Mouse (Mus musculus) embryonic fibroblast, embryonic 13.5 days (primary cell): ENCODE measurements around the gene Cops9.

Experiments used
- CTCF ChIP-seq: IDR thresholded peaks from 2 replicates; pipeline ENCODE4 v1.5.1; 2011; ENCODE audit warnings: mild to moderate bottlenecking, control low read depth, low read length, moderate library complexity, borderline replicate concordance; ENCODE audit not compliant: insufficient read depth
- POLR2A ChIP-seq: IDR thresholded peaks from 2 replicates; pipeline ENCODE4 v1.6.1; 2011; ENCODE audit warnings: low read depth, mild to moderate bottlenecking, control low read depth, low read length, moderate library complexity

DNA sequence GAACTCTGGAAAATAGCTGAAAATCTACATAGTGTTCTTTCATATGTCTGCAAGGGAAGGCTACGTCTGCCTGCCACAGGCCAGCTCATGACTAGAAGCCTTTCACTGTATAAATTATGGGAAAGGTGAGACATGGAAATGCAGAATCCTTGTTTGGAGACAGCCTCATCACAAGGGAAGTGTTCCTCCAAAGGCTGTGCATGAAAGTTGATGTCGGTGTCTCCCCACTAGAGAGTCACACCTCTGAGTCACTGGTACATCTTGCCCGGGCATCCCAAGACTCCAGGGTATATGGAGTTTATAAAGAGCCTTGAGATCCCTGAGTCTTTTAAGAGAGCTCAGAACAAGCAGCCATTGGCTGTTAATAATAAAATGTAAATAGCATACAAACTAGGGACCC lies 11.4 kb upstream of the Cops9 start:
- TF ChIP-seq CTCF: no peak
- no peak for TF ChIP-seq POLR2A
